Mouse (Mus musculus) cerebellum, adult 11-12 months (tissue): Measurements from ENCODE around the gene Mpnd.
A peak's percentile ranks its signal among the peaks of the same experiment; 100 is the strongest.
"Not testable (repeated sequence)": the region's sequence is repeated elsewhere in the genome, so short reads cannot be mapped to it uniquely, and the experiment has no call there.

Source experiments
- DNase-seq: peaks from one replicate; pipeline ENCODE4 v3.0.0; 2022

Gene Mpnd

DNA sequence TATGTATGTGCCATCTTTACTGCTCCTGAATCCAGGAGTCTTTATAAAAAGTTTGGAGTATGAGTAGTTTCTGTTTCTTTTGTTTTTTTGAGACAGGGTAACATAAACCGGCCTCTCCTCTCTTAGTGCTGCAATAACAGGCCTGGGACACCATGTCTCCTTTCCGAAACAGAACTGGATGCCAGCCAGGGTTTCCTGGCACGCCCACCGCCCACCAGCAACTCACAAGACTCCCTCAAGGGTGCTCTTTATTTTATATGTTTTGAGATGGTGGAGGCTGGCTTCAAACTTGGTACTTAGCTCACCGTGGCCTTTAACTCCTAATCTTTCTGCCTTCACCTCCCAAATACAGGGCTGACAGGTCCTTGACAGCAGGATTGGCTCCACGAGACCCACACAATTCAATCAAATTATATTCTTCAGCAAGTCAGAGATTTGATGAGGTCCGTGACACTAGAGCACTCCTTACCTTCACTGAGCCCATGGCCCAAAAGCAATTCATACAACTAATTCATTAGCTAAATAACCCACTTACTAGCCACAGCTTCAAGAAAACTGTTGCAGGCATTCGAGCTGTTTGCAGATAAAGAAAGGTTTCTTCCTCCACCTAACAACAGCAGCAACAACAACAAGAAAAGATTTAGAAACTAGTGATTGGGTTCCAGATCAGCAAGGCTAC lies 33.2 kb downstream of the Mpnd start:
- DNase-seq: peak; percentile 69

DNA sequence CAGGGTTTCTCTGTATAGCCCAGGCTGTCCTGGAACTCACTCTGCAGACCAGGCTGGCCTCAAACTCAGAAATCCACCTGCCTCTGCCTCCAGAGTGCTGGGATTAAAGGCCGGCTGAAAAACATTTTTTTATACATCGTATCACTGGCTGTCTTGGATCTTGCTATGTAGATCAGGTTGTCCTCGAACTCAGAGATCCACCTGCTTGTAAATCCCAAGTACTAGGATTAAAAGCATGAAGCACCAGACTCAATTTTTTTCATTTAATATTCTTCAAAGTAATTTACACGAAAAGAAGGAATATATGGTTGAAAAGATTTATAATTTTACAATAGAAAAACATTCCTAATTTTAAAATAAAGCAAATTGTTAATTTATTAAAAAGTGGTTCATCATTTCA lies 33.8 kb downstream of the Mpnd start:
- no peak for DNase-seq

DNA sequence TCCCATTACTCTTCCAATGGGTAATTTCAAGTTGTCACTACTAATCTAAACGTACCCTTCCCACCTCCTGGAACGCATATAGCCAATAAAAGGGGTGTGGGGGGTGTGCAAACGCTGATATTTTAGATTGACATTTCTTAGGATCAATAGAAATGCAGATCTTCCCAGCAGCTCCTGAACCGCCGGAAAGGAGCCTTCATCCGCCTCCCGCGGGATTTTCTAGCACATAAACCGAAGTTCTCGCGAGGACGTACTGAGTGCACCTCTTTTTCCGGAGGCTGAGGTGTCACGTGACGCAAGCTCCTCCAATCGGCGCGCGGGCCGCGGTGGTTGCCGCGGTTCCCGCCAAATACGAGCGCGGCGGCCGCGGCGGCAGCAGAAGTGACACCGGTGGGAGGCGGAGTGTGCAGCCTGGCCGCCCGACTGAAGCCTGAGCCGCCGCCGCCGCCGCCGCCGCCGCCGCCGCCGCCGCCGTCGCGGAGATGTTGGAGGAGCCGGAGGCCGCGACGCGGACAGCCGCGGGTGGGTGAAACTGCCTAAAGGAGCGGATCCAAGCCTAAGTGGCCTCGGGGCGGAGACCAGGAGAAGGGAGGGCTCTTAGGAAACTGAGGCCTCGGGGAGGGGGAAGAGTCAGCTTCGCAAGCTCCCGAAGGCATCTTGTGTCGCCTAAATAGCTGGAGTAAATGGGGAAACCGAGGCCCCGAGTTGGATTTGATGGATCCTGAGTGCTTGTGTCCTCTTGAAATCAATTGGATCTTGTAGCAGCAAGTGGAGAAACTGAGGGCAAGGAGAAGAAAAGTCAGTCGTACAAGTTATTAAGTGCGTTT lies 34.7 kb downstream of the Mpnd start, which contains the start of gene Chaf1a:
Gene Chaf1a, plus strand, starts transcription at position 410 of the 827 bp plus-strand sequence.
- peak; percentile 97 for DNase-seq

DNA sequence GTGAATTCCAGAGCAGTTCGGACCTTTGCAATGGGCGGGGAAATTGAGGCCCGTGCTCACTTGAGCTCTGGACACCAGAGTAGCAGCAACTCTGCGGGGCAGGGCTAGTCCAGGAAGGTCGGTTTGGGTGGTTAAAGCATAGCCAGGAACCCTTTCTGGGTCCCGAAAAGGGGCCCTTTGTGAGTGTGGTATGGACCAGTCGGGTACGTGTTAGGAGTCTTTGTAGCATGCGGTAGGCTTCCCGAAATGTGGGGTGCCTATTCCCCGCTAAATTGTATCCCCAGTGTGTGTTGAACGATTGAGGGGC lies 35.3 kb downstream of the Mpnd start:
- DNase-seq: no peak

DNA sequence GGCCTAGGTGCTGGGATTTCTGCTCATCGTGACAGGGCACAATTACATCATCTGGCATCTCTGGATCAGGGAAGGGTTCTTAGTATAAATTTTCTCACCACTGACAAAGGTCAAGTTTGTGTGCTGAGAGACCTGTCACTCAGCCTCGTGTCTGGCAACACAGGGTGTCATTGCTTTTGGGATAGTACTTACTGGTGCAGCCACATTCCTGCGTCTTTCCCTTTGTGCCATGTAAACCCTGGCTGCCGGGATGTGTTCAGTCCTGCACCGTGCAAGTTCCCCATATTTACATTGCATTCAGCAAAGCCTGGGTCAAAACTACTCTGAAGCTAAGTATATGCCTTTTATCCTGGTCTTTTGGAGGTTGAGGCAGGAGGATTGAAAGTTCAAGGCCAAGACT lies 45.9 kb downstream of the Mpnd start:
- no peak for DNase-seq

DNA sequence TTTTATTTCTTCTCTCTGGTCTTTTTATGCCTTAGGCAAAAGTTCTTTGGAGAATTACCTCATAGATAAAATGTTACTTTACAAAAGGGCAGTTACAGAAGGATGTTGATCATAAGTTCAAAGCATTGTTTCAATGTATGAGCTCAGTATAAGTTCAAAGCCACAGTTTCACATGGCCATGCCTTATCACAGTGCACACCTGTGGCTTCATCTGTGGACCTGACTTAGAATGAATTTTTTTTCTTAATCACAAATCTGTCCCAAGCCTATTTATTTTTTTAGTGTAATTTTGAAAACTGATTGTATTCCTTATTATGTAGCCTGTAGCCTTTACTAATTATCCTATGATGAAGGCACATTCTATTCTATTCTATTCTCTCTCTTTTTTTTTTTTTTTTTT lies 49.4 kb downstream of the Mpnd start:
- no peak for DNase-seq

DNA sequence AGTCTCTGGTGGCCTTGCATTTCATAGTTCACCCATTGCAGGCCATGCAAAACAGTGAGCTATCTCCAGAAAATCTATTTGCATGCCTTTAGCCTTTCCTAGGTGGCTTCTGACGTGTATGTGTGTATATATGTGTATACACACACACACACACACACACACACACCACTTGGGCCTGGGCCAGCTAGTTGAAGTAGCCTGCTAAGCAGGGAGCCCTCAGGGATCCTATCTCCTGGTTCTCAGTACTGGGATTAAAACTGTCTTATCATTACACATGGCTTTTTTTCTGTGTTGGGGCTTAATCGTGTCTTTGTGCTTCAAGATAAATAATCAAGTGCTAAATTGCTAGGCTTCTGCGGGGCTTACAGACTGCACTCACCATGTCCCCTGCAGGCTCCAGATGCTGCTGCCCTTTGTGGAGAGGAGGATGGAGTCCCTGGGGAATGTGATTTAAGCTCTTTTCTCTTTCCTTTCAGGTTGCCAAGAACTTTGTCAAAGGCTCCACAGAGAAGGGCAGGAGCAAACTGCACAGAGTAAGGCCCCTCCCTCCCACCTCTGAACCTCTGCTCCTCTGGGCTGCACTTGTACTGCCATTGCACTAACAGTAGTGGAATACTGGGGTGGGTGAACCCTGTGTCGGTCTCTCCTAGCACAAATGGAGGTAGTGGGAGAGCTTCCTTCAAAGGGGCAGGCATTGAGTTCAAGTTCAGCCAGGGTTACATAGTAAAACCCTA lies 50.6 kb downstream of the Mpnd start:
- no peak for DNase-seq

DNA sequence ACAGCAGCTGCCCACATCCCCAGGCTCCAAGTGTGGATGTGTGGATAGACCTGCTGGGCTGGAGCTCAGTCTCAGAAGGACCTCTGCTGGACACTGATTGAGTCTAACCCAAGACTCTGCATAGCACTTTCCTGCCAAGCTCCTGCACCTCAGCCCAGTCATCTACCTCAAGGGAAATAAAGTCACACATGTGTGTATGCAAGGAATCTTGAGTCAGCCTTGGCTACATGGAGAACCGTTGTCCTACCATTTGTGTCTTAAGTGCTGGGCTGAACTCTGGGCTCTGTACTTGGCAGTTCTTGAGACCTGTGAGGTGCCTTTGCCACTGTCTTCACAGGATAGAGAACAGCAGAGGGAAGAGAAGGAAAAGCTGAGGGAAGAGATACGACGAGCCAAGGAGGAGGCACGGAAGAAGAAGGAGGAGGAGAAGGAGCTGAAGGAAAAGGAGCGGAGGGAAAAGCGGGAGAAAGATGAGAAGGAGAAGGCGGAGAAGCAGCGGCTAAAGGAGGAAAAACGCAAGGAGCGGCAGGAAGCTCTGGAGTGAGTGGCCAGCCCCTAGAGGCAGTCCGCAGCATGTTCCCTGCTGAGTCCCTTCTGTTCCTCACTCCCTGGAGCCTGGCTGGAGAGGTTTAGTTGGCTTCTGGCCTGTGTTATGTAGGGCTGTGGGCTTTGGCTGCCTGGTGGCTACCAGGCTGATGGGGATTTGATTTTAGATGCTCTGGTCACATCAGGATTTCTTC lies 52.0 kb downstream of the Mpnd start:
- DNase-seq: peak; percentile 74

DNA sequence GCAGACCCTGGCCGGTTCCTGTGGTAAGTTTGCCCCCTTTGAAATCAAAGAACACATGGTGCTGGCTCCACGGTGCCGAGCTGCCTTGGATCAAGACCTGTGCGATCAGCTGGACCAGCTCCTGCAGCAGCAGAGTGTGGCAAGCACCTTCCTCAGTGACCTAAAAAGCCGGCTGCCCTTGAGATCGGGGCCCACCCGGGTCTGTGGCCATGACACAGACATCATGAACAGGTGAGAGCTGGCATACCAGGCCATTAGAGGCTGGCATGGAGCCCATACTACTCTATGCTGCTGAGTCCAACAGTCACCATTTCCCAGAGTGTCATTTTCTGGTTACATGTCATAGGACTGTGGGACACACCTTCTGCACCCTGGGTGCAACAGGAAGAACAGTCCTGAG lies 56.6 kb downstream of the Mpnd start:
- DNase-seq: no peak

DNA sequence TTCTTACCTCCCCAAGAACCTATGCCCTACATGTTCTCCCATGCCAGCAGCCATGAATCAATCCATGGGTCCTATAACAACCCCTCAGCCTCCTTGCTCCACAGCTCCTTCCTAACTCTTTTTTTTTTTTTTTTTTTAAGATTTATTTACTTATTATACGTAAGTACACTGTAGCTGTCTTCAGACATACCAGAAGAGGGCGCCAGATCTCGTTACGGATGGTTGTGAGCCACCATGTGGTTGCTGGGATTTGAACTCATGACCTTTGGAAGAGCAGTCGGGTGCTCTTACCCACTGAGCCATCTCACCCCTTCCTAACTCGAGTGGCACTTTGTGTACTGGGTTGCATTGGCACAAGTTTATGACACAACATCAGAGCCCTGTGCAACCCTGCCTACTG lies 60.2 kb downstream of the Mpnd start:
- not testable (repeated sequence) for DNase-seq
